ENCODE assay signal across 17 mouse cellular contexts in genomic region chr5:38634321-38635164, GRCm38 (mm10). TPM values are rescaled to one million over a fixed set of nuclear protein-coding genes. Genes with fewer than 3 reads are reported as not detected.
DNase-seq lines count a peak whose midpoint lies in the region; ATAC-seq lines count a peak whose summit lies in the region.
"Had no signal": no experiment of that assay in that cellular context is flagged by ENCODE, and none has a peak within 500 bp of the region (broad histone marks: within the 10 kb centered on the region; RNA-seq: fewer than 3 reads in every experiment).

No protein-coding gene starts in this region.

- no peaks in the 10 kb centered on the region for H3K36me3 ChIP-seq in embryonic facial prominence, embryonic 11.5 days (replicated peaks; ENCODE audit: control insufficient read depth, insufficient read depth, low read depth, low read length)
- H3K36me3 ChIP-seq in embryonic facial prominence, embryonic 10.5 days (replicated peaks): no peaks in the 10 kb centered on the region
- H3K36me3 ChIP-seq in embryonic facial prominence, embryonic 13.5 days: no peaks in the 10 kb centered on the region
- H3K36me3 ChIP-seq: hindbrain, embryonic 15.5 days; lung, embryonic 15.5 days; midbrain, embryonic 12.5 days had no signal

- WGBS in embryonic facial prominence, embryonic 11.5 days: 58% methylated on average over 11 of the region's 11 CpGs
- WGBS in embryonic facial prominence, embryonic 10.5 days: 67% methylated on average over 11 of the region's 11 CpGs
- 36% methylated on average over 11 of the region's 11 CpGs for WGBS in embryonic facial prominence, embryonic 13.5 days

- no peaks in the 10 kb centered on the region for H3K27me3 ChIP-seq in embryonic facial prominence, embryonic 11.5 days (ENCODE audit: control insufficient read depth, insufficient read depth, low read length)
- H3K27me3 ChIP-seq in embryonic facial prominence, embryonic 10.5 days (replicated peaks; ENCODE audit: low read depth, poor library complexity, severe bottlenecking): no peaks in the 10 kb centered on the region
- no peaks in the 10 kb centered on the region for H3K27me3 ChIP-seq in embryonic facial prominence, embryonic 13.5 days
- H3K27me3 ChIP-seq: hindbrain, embryonic 15.5 days; lung, embryonic 15.5 days; midbrain, embryonic 12.5 days had no signal

- DNase-seq in embryonic facial prominence, embryonic 11.5 days (ENCODE audit: low spot score): peak; percentile 28
- no peak for DNase-seq in embryonic facial prominence, embryonic 10.5 days (ENCODE audit: low spot score)
- peak; percentile 78 for DNase-seq in 3T3-L1 (ENCODE audit: low read depth, low spot score)
- no peak for DNase-seq in urinary bladder, postnatal 25 days (ENCODE audit: low spot score)
- no peak for DNase-seq in frontal cortex, postnatal 25 days (ENCODE audit: low spot score in 2 of 2)
- DNase-seq: cerebellum, adult 18-20 months; embryo, embryonic 11 days; left cerebral cortex, postnatal 4 days; spleen, adult 18-20 months had no signal

- no peak for ATAC-seq in embryonic facial prominence, embryonic 11.5 days (replicated peaks; ENCODE audit: insufficient number of reproducible peaks, low FRiP score, low TSS enrichment, low read depth)
- ATAC-seq in embryonic facial prominence, embryonic 13.5 days (ENCODE audit: insufficient number of reproducible peaks, insufficient read depth, low FRiP score, low TSS enrichment, low read depth): no peak
- ATAC-seq in hematopoietic stem cell, adult 5-6 weeks (replicated peaks in 1 of 2; ENCODE audit: insufficient read depth in 1 of 2, low FRiP score in 2 of 2, low TSS enrichment in 1 of 2, low read depth in 1 of 2, poor library complexity in 2 of 2, severe bottlenecking in 2 of 2): peak; percentile 74 to 91
- no peak for ATAC-seq in CD4-positive, CD25-positive, alpha-beta regulatory T cell, adult 4 months
- ATAC-seq: forebrain, embryonic 14.5 days had no signal

- H3K4me3 ChIP-seq in embryonic facial prominence, embryonic 11.5 days (ENCODE audit: low read depth, low read length): no peak overlapping the region
- H3K4me3 ChIP-seq in embryonic facial prominence, embryonic 10.5 days: no peak overlapping the region
- no peak overlapping the region for H3K4me3 ChIP-seq in embryonic facial prominence, embryonic 13.5 days
- H3K4me3 ChIP-seq: hindbrain, embryonic 15.5 days; lung, embryonic 15.5 days; midbrain, embryonic 12.5 days; myocyte had no signal

- no peak overlapping the region for H3K27ac ChIP-seq in embryonic facial prominence, embryonic 11.5 days (replicated peaks; ENCODE audit: low read depth, low read length)
- no peak overlapping the region for H3K27ac ChIP-seq in embryonic facial prominence, embryonic 10.5 days (replicated peaks)
- H3K27ac ChIP-seq in embryonic facial prominence, embryonic 13.5 days: peak overlapping the region; percentile 76
- H3K27ac ChIP-seq: hindbrain, embryonic 15.5 days; lung, embryonic 15.5 days; midbrain, embryonic 12.5 days had no signal

- H3K4me2 ChIP-seq in embryonic facial prominence, embryonic 11.5 days (ENCODE audit: low read depth, low read length): no peak overlapping the region
- H3K4me2 ChIP-seq in embryonic facial prominence, embryonic 13.5 days: no peak overlapping the region
- H3K4me2 ChIP-seq: hindbrain, embryonic 15.5 days; lung, embryonic 15.5 days; midbrain, embryonic 12.5 days had no signal

- no peaks in the 10 kb centered on the region for H3K9me3 ChIP-seq in embryonic facial prominence, embryonic 11.5 days (replicated peaks; ENCODE audit: control insufficient read depth, low read length)
- H3K9me3 ChIP-seq in embryonic facial prominence, embryonic 10.5 days: no peaks in the 10 kb centered on the region
- H3K9me3 ChIP-seq in embryonic facial prominence, embryonic 13.5 days: no peaks in the 10 kb centered on the region
- H3K9me3 ChIP-seq: hindbrain, embryonic 15.5 days; lung, embryonic 15.5 days; midbrain, embryonic 12.5 days had no signal

- H3K9ac ChIP-seq in embryonic facial prominence, embryonic 11.5 days (replicated peaks; ENCODE audit: low read length): no peak overlapping the region
- H3K9ac ChIP-seq in embryonic facial prominence, embryonic 13.5 days: no peak overlapping the region
- H3K9ac ChIP-seq: hindbrain, embryonic 15.5 days; lung, embryonic 15.5 days; midbrain, embryonic 12.5 days had no signal

- no peaks in the 10 kb centered on the region for H3K4me1 ChIP-seq in embryonic facial prominence, embryonic 11.5 days (ENCODE audit: control insufficient read depth, insufficient read depth, low read length)
- H3K4me1 ChIP-seq in embryonic facial prominence, embryonic 10.5 days: peaks cover 22% of the 10 kb centered on the region
- H3K4me1 ChIP-seq in embryonic facial prominence, embryonic 13.5 days: peaks cover 27% of the 10 kb centered on the region
- H3K4me1 ChIP-seq: hindbrain, embryonic 15.5 days; lung, embryonic 15.5 days; midbrain, embryonic 12.5 days had no signal

RNA-seq across cellular contexts. Expression of gene Zfp518b, which starts 50.1 kb away (rescaled TPM):
- polyA plus RNA-seq in embryonic facial prominence, embryonic 11.5 days (2014; fragmentation: Nextera tagmentation; extraction: Ambion mirVana): 40.6 and 43.0 TPM in 2 replicates
- 42.3 and 43.1 TPM in 2 replicates for polyA plus RNA-seq in embryonic facial prominence, embryonic 10.5 days (2016; fragmentation: Nextera tagmentation; extraction: Ambion mirVana)
- 25.2 and 34.9 TPM in 2 replicates for polyA plus RNA-seq in embryonic facial prominence, embryonic 13.5 days (2015; fragmentation: Nextera tagmentation; extraction: Ambion mirVana)
- 4.7 and 6.1 TPM in 2 replicates for total RNA-seq in hematopoietic stem cell, adult 5-6 weeks (2017)
- polyA plus RNA-seq in CD4-positive, CD25-positive, alpha-beta regulatory T cell, adult 4 months (2017; shearing (Covaris generic)): under 1 TPM; 0.37 to 0.98 TPM

Comparison
In these comparisons a context has a peak if more than half of its experiments do, and no peak if none do; other contexts are left out.
1. DNase-seq: peak in embryonic facial prominence, embryonic 11.5 days (single experiment) and 3T3-L1 (single experiment); none in embryonic facial prominence, embryonic 10.5 days (single experiment), urinary bladder, postnatal 25 days (single experiment) and frontal cortex, postnatal 25 days (0 of 2).
2. ATAC-seq: peak in hematopoietic stem cell, adult 5-6 weeks (2 of 2); none in embryonic facial prominence, embryonic 11.5 days (single experiment), embryonic facial prominence, embryonic 13.5 days (single experiment) and CD4-positive, CD25-positive, alpha-beta regulatory T cell, adult 4 months (single experiment).
3. RNA of gene Zfp518b, which starts 50.1 kb away (polyA plus RNA-seq): 42.3 to 43.1 TPM in embryonic facial prominence, embryonic 10.5 days, 40.6 to 43.0 TPM in embryonic facial prominence, embryonic 11.5 days and 25.2 to 34.9 TPM in embryonic facial prominence, embryonic 13.5 days; 0.37 to 0.98 TPM in CD4-positive, CD25-positive, alpha-beta regulatory T cell, adult 4 months; every median in the first group is over 10 times any median in the second.